Mouse (Mus musculus) thymus, adult 18-20 months (tissue): ENCODE measurements at regions not wholly inside any gene's neighbourhood (a gene's known extent, or its start where the extent isn't known, plus 50 kb on each side); places are given as distances from the start of the nearest gene placed in this dataset.

Experiments used
- DNase-seq, 2 experiments: peaks; one replicate each; pipeline ENCODE4 v3.0.0; 2022; ENCODE audit warnings: mixed read lengths in 2 of 2

DNA sequence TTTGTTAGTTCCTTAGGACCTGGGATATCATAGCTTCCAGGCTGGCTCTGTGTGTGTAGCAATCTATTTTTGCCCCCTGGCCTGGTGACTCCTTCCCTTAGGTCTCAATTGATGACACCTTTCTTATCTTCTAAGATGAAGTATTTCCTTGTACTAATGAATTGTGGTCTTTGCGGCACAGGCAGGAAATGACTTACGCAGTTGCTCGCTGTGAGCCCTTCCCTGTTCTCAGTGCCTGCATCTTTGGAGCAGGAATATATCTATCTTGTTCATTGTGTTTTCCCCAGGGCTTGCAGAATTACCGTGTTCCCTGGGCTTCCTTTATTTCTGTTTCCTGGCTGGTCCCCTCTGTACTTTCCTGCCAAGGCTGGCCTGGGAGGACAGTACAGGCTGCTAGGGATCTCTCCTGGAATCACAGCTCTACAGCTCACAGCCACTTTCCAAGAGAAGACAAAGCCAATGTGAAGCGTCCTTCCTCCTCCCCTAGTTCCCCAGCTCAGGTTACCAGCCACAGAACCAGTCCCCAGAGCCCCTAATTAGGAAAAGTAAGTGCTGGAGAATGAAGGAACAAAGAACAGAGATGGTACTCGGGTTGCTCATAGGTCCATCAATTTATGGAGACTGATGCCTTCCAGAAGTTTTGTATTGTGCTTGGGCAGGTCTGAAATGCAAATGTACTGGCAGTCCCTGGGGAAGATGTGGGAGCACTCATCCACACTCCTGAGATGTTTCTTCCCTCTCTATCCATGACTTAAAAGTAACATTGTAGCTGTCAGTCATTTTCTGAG lies 119.2 kb upstream of the Eef2kmt start:
- no peak for DNase-seq

DNA sequence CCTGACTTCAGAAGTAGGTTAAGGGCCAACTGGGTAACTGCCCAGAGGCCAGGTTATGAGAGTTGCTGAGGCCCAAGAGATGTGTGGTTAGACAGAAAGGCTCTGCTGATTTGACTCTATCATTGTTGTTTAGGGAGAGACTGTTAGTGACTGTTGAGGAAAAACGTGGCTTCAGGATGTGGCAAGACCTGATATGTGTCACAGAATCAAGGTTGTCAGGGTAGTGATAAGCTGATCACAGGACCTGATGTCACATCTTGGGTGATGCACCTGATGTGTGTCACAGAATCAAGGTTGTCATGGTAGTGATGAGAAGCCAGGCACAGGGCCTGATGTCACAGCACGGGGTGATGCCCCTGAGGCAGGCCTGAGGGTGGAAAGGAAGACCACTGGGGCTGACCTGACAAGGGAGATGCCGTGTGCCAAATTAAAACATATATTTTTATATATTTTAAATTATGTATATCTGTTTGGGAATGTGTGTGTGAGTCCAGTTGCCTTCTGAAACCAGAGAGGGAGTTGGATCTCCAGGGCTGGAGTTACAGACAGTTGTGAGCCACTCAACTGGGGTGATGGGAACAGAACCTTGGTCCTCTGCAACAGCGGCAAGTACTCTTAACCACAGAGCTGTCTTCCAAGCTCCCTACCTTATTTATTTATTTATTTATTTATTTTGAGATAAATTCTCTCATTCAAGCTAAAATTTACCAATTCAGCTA lies 115.6 kb upstream of the Eef2kmt start:
- no peak for DNase-seq

DNA sequence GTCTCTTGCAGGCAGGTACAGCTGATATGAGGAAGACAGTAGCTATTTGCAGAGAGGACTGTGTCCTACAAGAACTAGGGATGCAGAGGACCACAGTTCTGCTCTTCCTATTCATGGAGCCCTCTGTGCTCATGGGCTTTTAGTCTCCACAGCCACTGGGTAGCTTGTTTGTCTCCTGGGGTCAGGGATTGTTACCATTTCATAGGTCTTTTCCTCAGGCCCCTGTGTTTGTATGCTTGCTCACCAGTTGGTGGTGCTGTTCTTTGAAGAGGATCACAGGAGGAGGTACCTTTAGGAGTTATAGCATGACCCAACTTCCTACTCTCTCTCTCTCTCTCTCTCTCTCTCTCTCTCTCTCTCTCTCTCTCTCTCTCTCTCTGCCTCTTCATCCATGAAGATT lies 114.7 kb upstream of the Eef2kmt start:
- DNase-seq = no peak

DNA sequence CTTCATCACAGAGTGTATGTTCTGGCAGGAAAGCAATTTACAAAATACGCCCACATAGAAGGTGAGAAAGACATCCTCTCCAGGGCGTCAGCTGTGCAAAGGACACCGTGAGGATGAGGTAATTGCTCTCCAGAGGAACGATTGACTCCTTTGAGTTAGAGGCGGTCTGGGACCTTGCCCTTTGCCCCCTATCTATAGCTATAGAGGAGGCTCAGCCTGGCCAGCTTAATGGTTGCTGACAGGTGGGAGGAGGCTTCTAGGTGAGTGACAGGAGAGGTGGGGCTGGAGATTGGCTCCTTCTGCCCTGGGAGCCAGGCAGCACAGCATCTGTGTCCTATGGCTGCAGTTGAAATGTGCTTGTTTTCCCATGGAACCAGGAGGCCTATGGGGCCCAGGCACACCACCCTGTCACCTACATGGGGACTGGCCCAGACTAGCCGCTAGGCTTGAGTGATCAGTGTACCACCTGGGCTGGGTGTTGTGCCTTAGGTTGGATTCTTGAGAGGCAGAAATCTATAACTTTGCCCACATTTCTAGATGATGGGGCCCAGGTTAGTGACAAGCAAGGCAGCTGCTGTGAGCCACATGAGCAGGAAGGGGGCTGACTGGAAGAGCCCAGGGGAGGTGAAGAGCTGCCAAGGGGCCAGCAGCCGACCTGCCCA lies 113.2 kb upstream of the Eef2kmt start:
- DNase-seq = no peak

DNA sequence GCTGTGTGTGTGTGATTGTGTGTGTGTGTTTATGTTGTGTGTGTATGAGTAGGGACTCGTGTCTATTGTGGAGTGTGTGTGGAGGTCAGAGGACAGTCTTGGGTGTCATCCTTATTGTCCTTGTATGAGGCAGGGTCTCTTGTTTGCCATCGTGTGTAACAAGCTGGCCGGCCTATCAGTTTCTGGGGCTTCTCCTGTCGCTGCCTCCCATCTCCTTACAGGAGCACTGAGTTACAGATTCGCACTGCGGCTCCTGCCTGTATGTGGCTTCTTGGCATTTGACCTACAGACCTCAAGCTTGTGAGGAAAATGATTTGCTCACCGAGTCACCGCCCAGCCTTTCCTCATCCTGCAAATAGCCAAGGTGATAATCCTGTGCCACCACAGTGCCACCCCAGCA lies 112.6 kb upstream of the Eef2kmt start:
- DNase-seq = no peak

DNA sequence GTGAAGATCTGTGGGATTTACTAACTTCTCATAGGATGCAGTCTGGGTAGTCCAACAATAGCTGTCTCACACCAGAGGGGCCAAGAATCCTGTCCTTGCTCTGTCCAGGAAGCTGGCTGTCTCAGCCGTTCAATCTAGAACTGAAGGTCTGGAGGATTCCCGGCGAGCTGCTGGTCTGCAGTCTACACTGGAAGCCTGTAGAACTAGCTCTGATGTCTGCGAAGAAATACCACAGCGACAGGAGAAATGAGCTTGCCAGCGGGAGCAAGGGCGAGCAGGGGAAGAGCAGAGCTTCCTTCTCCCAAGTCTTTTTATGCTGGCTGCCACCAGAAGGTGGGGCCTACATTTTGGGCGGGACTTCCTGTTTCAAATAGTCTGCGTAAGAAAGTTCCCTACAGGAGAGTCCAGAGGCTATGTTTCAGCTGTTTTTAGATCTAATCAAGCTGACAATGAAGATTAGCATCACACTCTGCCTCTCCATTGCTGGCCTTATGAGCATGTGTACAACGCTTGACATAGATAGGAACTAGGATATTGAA lies 111.9 kb upstream of the Eef2kmt start:
- DNase-seq = no peak

DNA sequence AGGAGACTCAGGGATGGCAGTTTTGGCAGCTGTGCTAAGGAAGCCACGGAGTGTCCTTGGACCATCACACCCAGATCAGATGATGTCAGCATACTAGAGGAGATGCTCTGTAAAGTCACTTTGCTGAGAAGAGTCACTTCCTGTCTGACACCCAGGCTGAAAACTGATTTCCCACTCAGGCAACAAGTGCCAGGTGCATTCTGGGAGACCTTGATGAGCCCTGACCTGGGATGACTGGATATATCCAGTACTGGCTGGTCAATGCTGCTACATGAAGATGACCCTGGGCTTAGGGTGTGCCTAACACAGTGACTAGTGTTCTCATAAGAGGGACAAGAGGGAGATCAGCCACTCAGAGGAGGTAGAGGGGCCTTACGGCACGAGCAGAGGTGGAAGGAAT lies 110.2 kb upstream of the Eef2kmt start:
- DNase-seq = no peak

DNA sequence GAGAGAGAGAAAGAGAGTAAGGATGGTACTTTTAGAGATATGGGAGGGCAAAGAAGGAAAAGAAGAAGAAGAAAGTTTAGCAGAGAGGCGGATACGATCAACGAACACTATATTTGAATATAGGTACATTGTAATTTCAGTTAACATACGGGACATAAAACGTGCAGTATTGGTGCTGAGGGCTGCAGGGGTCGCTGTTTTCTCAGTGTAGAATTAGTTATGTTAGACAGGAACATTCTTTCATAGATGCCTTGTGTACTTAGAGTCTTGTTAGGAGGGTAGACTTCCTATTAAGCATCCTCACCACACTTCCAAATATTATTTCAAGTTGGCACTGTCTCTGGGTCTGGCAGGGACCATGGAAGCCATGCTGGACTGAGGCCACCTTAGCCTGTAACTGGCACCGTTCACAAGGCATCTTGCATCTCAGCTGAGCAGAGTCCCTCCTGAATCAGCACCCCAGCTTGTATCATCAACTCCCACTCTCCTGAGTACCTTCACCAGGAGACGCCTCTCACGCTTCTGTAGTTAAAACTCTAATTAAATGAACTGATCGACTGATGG lies 107.3 kb upstream of the Eef2kmt start:
- DNase-seq = no peak

DNA sequence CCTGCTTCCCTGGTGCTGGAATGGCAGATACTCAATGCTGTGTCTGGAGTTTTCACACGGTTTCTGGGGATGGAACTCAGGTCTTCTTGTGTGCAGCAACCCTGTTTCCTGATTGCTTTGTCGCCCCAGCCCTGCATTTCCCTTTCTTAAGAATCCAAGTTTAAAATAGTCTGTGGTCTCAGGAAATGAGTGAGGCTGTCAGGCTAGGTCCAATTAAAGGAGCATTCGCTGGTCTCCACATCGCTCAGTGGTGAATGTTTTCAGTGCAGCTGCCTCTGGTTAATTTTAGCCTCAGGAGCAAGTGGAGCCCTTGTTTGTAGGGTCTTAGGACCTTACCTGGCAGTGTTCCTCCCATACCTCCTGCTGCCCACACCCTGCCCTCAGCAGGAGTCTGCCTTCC lies 103.4 kb upstream of the Eef2kmt start:
- DNase-seq = no peak

DNA sequence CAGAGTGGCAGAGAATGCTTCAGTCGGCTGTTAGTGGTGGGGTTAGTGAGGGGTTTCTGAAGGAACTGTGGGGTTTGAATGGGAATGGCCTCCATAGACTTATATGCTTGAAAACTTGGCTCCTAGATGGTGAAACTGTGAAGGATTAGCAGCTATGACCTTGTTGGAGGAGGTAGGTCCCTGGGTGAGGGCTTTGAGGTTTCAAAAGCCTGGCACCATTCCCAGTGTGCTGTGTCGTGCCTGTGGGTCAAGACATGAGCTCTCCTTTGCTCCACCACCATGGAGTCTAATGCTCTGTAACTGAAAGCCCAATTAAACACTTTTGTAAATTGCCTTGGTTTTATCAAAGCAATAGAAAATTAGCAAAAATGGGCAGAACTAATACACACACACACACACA lies 98.1 kb upstream of the Eef2kmt start:
- DNase-seq = no peak

DNA sequence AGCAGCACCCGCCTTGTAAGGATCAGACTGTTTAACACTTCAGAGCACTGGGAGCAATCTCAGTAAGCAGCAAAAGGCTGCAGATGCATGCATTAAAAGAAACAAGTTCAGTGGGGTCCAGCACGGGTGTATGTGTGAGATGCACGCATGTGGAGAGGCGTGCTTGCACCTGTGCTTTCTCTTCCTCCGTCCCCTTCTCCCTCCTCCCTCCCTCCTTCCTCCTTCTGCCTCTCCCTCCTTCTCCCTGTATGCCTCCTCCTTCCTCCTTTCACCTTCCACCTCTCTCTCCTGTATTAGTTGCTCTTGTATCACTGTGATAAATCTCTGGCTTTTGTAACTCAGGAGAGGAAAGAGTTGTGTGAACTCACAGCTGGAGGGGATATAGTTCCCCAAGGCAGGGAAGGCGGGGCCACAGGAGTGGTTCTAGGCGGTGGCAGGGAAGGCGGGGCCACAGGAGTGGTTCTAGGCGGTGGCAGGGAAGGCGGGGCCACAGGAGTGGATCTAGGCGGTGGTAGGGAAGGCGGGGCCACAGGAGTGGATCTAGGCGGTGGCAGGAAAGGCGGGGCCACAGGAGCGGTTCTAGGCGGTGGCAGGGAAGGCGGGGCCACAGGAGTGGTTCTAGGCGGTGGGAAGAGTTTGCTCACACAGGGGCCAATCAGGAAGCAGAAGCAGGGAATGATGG lies 96.2 kb upstream of the Eef2kmt start:
- peak; percentile 45 to 60 for DNase-seq

DNA sequence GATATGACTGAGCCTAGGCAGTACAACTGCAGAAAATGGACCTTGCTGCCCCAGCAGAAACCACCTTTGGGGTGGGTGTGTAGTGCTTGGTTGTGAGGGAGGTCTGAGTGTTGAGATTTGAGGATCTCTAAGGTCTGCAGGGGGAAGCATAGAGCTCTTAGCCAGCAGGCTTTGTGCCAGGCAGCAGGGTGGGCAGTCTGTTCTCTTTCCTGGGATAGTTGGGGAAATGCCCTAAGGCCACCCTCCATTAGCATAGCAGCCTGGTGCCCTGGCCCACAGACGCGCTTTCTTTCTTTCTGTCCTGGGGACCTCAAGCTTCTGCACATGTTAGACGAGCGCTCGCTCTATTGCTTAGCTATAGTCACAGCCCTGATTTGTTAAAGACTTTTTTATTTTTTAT lies 91.4 kb upstream of the Eef2kmt start:
- no peak for DNase-seq

DNA sequence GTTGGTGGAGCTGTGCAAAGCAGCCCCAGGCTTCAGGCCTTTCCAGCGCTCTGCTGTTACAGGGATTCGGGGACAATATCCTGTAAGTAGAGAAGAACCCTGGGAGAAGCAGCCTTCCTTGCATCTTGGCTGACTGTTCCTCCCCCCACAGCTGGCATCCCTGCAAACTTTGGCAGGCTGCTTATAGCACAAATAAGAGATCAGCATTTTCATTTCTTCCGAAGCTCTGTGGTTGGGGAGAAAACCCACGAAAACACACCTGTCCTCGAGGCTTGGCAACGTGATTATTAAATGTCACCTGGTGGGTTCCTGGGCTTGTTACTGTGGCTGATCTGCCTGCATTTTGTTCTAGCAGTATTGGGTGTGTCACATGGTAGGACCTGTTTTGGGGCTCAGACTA lies 86.5 kb upstream of the Eef2kmt start:
- DNase-seq = no peak

DNA sequence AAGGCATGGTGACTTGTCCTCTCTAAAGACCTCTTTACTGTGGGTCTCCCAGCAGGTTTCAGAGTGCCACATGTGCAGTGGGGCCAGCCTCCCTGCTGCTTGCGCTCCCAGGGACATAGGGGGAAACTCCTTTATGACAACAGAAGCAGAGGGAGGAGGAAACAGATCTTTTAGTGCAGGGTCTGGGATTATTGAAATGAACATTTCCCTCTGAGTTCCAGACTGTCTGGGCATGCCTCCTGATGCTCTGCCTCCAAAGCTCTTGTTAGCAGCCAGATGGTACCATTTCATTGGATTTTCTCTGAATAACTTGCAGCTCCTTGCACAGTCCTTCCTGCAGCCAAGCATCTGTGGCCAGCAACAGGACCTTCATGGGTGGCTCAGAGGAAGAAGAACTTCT lies 60.5 kb upstream of the Eef2kmt start:
- no peak for DNase-seq

DNA sequence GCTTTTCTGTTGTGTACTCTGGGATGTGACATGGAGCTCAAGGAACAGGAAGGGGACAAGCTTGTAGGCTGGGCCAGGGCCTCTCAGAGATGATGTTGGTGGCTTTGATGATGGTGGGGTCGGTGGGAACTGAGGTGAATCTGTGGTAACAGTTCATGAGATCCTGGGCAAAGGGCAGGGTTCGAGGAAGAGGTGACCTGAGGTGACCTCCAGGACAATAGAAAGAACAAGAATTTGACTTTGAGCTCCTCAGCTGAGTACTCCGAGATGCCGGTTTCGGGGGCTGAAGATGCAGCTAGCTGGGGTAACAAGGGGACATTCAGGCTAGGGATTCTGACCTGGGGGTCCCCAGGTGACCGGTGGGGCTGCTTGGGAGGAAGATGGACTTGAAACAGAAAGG lies 57.5 kb upstream of the Eef2kmt start:
- DNase-seq = no peak

DNA sequence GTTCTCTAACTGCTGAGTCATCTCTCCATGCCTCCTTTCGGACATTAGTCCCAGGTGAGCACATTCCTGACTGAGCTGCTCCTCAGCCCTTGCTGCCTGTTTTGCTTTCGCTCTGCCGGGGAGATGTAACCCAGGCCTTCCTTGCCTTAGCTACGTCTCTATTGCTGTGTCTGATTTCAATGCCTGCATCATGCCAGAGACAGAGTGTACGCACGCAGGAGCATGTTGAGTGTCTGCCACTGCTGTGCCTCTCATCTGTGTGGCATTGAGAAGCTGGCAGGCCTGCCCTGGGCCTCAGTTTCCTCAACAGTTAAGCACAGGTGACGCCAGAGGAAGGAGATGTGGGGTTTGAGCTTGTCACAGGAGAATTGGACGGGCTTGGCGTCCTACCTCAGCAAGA lies 55.7 kb upstream of the Eef2kmt start:
- DNase-seq = no peak

DNA sequence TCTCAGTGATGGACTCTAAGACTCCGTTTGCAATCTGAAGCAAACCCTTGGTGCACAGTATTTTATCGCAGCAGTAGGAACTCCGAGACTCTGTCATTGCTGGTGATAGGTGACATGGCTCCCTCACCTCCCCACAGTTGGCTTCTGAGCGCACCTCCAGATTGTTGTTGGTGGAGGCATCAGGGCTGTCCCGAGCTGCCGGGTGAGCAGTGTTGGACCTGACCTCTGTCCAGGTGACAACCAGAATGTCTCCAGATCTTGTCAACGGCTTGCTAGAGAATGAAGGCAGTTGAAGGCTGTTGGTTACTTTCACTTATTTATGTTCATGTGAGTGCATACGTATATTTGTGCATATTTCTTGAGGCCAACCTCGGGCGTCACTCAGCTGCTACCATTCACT lies 55.0 kb upstream of the Eef2kmt start:
- no peak for DNase-seq

DNA sequence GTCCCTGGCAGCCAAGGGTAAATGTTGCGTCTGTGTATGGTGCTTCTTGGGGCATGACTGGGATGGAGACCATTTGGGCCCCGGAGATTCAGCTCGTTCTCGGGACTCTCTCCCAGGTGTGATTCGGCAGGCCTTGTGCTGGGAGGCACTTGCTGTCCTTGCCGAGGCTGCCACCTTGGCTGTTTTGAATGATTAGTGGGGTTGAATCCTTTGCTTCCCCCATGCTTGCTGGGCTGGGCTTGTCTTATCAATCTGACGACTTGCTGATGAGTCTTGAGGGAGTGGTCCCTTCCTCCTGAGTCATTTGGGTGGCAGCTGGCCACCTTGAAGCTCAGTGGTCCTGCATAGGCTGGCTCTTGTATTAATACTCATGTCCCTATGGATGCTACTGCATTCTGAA lies 52.0 kb upstream of the Eef2kmt start:
- no peak for DNase-seq

DNA sequence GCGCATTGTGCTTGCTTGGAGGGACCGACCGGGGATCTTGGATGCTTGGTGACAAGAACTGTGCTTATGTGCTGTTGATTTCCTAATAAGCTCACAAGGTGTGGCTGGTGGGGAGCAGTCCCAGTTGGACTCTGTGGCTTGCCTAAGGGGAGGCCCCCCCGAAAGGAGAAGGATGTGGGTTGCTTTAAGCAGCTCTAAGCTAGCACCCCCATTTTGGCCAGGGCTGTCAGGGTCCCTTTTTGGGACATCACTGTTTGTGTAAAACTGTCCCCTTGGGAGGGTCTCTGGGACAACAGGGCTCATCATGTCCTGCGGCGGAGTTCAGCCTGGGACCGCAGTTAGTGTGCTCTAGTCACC lies 51.4 kb upstream of the Eef2kmt start:
- DNase-seq = no peak

DNA sequence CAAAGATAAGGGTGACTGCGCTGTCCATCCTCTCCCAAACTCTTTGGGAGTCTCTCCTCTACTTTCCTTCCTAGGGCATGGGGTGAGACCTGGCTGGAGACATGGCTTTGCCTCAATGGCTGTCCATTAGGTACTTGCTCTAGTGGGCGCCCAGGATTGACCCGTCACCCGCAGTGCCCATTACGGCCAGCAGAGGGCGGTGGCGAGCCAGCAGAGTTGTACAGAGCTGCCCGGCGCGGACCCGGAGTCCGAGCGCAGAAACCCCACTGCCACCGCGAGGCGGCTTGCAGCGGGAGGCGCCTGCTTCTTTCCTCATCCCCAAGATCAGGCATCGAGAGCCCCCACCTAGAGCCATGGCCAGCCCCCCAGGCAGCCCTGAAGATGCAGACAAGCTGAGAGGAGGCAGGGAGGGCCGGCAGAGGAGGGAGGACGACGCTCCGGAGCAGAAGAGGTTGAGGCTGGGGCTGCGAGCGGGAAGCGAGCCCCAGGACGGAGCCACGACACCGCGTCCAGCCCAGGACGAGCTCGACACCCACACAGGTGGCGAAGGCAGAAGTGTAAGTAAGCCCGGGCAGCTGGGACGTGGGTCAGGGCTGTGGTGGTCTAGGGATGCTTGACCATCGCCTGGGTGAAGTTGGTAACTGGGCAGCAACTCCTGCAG lies 50.9 kb upstream of the Eef2kmt start:
- DNase-seq = peak; percentile 59 to 68
